Mouse (Mus musculus): ENCODE results near the gene Dst. TPM values are rescaled to one million over a fixed set of nuclear protein-coding genes. Genes with fewer than 3 reads are reported as not detected.

Gene Dst
- polyA plus RNA-seq (2015; fragmentation: Nextera tagmentation; extraction: Ambion mirVana): 22.3 and 23.5 TPM in 2 replicates

GRCm38 (mm10) chr1:33908191-33908962, at the start of gene Dst:
Gene Dst, plus strand, starts transcription at chr1:33908225.
- H3K4me2 ChIP-seq (replicated peaks): peak within 1 kb of the TSS; percentile 91
- 0 out of 2 replicates have a peak within 1 kb of the TSS, but pooled peaks have one; percentile 6 for H3K27ac ChIP-seq
- peak within 1 kb of the TSS; percentile 63 for H3K4me3 ChIP-seq
- peaks cover 52% of the 10 kb centered on the region for H3K27me3 ChIP-seq
- H3K4me1 ChIP-seq: peaks cover 11% of the 10 kb centered on the region
- WGBS: 7% methylated on average over 26 of the region's 44 CpGs
- H3K9me3 ChIP-seq: no peaks in the 10 kb centered on the region
- no peaks in the 10 kb centered on the region for H3K36me3 ChIP-seq
- peak within 1 kb of the TSS; percentile 70 for H3K9ac ChIP-seq
- no peak for ATAC-seq (ENCODE audit: low FRiP score, low read depth)

GRCm38 (mm10) chr1:33869031-33869430, 39.0 kb upstream of the Dst start:
- no peaks in the 10 kb centered on the region for H3K36me3 ChIP-seq
- WGBS: 89% methylated on average over 2 of the region's 2 CpGs
- no peak for ATAC-seq (ENCODE audit: low FRiP score, low read depth)

DNA sequence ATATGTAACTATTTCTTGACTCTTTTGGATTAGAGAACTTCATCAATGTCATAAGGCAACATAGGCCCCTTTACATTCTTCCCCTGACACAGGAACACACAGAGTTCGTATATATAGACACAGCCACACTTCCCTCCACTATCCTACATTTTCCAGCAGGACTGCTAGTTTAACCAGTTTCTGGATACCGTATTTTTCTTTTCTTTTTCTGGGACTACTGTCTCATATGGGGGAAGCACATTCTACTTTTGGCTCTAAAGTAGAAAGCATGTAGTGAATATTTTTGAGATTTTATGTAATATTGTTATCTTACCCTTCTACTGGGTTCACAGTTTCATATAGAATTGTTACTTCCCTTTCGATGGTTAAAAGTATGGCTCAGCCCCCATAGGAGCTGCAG, 38.6 kb upstream of the Dst start:
- ATAC-seq (ENCODE audit: low FRiP score, low read depth): no peak
- H3K9ac ChIP-seq: no peak overlapping the region

More at GRCm38 (mm10) chr1:33869031-33869430, 39.0 kb upstream of the Dst start:
- Histone ChIP-seq H3K27ac (no peak overlapping the region), H3K4me1 (no peaks in the 10 kb centered on the region), H3K9ac (no peak overlapping the region), H3K9me3 (no peaks in the 10 kb centered on the region), H3K4me3 (no peak overlapping the region), H3K4me2 (replicated peaks) (no peak overlapping the region), H3K27me3 (no peaks in the 10 kb centered on the region)

GRCm38 (mm10) chr1:33873561-33873960, 34.5 kb upstream of the Dst start:
- Histone ChIP-seq H3K4me1 (no peaks in the 10 kb centered on the region), H3K9me3 (no peaks in the 10 kb centered on the region), H3K4me2 (replicated peaks) (no peak overlapping the region), H3K4me3 (no peak overlapping the region), H3K27ac (no peak overlapping the region), H3K9ac (no peak overlapping the region), H3K36me3 (no peaks in the 10 kb centered on the region), H3K27me3 (no peaks in the 10 kb centered on the region)
- WGBS: 77% methylated on average over 5 of the region's 5 CpGs
- no peak for ATAC-seq (ENCODE audit: low FRiP score, low read depth)

More for the DNA sequence above, 38.6 kb upstream of the Dst start:
- no peak overlapping the region for H3K4me3 ChIP-seq
- H3K27me3 ChIP-seq: no peaks in the 10 kb centered on the region
- 88% methylated on average over 3 of the region's 3 CpGs for WGBS
- H3K27ac ChIP-seq: no peak overlapping the region
- no peaks in the 10 kb centered on the region for H3K36me3 ChIP-seq
- H3K9me3 ChIP-seq: no peaks in the 10 kb centered on the region
- H3K4me2 ChIP-seq (replicated peaks): no peak overlapping the region
- no peaks in the 10 kb centered on the region for H3K4me1 ChIP-seq

- Histone ChIP-seq H3K9ac (no peak overlapping the region), H3K27me3 (no peaks in the 10 kb centered on the region), H3K36me3 (no peaks in the 10 kb centered on the region), H3K27ac (no peak overlapping the region), H3K4me1 (no peaks in the 10 kb centered on the region), H3K4me2 (replicated peaks) (no peak overlapping the region), H3K9me3 (no peaks in the 10 kb centered on the region), H3K4me3 (no peak overlapping the region)
- ATAC-seq (ENCODE audit: low FRiP score, low read depth): no peak
- 42% methylated on average over 6 of the region's 6 CpGs for WGBS
Observed at GRCm38 (mm10) chr1:33875691-33876090, 32.3 kb upstream of the Dst start.

GRCm38 (mm10) chr1:33876416-33876815, 31.6 kb upstream of the Dst start:
- WGBS: 79% methylated on average over 3 of the region's 3 CpGs
- no peak for ATAC-seq (ENCODE audit: low FRiP score, low read depth)
- Histone ChIP-seq H3K4me1 (no peaks in the 10 kb centered on the region), H3K9ac (no peak overlapping the region), H3K4me3 (no peak overlapping the region), H3K27ac (no peak overlapping the region), H3K9me3 (no peaks in the 10 kb centered on the region), H3K4me2 (replicated peaks) (no peak overlapping the region), H3K36me3 (no peaks in the 10 kb centered on the region), H3K27me3 (no peaks in the 10 kb centered on the region)

- H3K27ac ChIP-seq: no peak overlapping the region
- no peaks in the 10 kb centered on the region for H3K4me1 ChIP-seq
- no peak overlapping the region for H3K4me2 ChIP-seq (replicated peaks)
- ATAC-seq (ENCODE audit: low FRiP score, low read depth): no peak
- H3K4me3 ChIP-seq: no peak overlapping the region
- no peaks in the 10 kb centered on the region for H3K36me3 ChIP-seq
- no peak overlapping the region for H3K9ac ChIP-seq
- 81% methylated on average over 7 of the region's 7 CpGs for WGBS
- no peaks in the 10 kb centered on the region for H3K9me3 ChIP-seq
- H3K27me3 ChIP-seq: no peaks in the 10 kb centered on the region
Observed at GRCm38 (mm10) chr1:33878170-33878569, 29.9 kb upstream of the Dst start.

- Histone ChIP-seq H3K4me1 (0 out of 2 replicates have a peak, but pooled peaks cover 4% of the 10 kb centered on the region), H3K9me3 (no peaks in the 10 kb centered on the region), H3K4me2 (replicated peaks) (peak overlapping the region; percentile 56), H3K4me3 (peak overlapping the region; percentile 28), H3K27ac (no peak overlapping the region), H3K27me3 (no peaks in the 10 kb centered on the region), H3K36me3 (no peaks in the 10 kb centered on the region), H3K9ac (no peak overlapping the region)
- 14% methylated on average over 18 of the region's 18 CpGs for WGBS
- no peak for ATAC-seq (ENCODE audit: low FRiP score, low read depth)
Observed at GRCm38 (mm10) chr1:33883102-33883839, 24.8 kb upstream of the Dst start.

- no peaks in the 10 kb centered on the region for H3K4me1 ChIP-seq
- no peak overlapping the region for H3K4me3 ChIP-seq
- ATAC-seq (ENCODE audit: low FRiP score, low read depth): no peak
- WGBS: 68% methylated on average over 10 of the region's 10 CpGs
- H3K9me3 ChIP-seq: no peaks in the 10 kb centered on the region
- no peak overlapping the region for H3K9ac ChIP-seq
- no peaks in the 10 kb centered on the region for H3K27me3 ChIP-seq
- H3K27ac ChIP-seq: no peak overlapping the region
- H3K4me2 ChIP-seq (replicated peaks): no peak overlapping the region
- no peaks in the 10 kb centered on the region for H3K36me3 ChIP-seq
Observed at GRCm38 (mm10) chr1:33892784-33893183, 15.2 kb upstream of the Dst start.

GRCm38 (mm10) chr1:33896116-33896515, 11.9 kb upstream of the Dst start:
- no peaks in the 10 kb centered on the region for H3K9me3 ChIP-seq
- H3K4me2 ChIP-seq (replicated peaks): no peak overlapping the region
- H3K4me3 ChIP-seq: no peak overlapping the region
- whole genome bisulfite sequencing: 77% methylated on average over 6 of the region's 6 CpGs
- H3K36me3 ChIP-seq: no peaks in the 10 kb centered on the region
- no peak overlapping the region for H3K27ac ChIP-seq
- no peak overlapping the region for H3K9ac ChIP-seq
- no peak for ATAC-seq (ENCODE audit: low FRiP score, low read depth)
- H3K27me3 ChIP-seq: no peaks in the 10 kb centered on the region
- H3K4me1 ChIP-seq: no peaks in the 10 kb centered on the region

GRCm38 (mm10) chr1:33896666-33897065, 11.4 kb upstream of the Dst start:
- ATAC-seq (ENCODE audit: low FRiP score, low read depth): no peak
- H3K27ac ChIP-seq: no peak overlapping the region
- H3K4me1 ChIP-seq: no peaks in the 10 kb centered on the region
- no peak overlapping the region for H3K4me3 ChIP-seq
- H3K9me3 ChIP-seq: no peaks in the 10 kb centered on the region
- H3K4me2 ChIP-seq (replicated peaks): no peak overlapping the region
- H3K9ac ChIP-seq: no peak overlapping the region
- H3K27me3 ChIP-seq: no peaks in the 10 kb centered on the region
- WGBS: 82% methylated on average over 4 of the region's 4 CpGs
- no peaks in the 10 kb centered on the region for H3K36me3 ChIP-seq

DNA sequence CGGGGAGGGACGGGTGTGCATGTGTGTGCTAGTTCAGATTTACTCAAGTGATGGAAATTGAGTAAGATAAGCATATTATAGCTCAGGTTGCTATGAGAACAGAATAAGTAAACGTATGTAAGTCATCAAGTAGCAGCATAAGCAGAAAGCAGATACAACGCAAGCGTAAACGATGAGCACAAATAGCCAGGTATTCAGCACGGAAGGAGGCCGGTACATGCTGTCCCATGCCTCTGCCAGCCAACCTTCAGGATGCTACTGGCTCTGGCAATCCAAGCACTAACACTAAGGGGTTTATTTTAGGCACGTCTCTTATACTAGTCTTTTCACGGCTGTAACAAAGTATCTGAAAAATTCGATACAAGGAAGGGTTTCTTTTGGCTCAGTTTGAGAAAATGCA, 10.6 kb upstream of the Dst start:
- Histone ChIP-seq H3K27me3 (no peaks in the 10 kb centered on the region), H3K9ac (no peak overlapping the region), H3K4me3 (no peak overlapping the region), H3K27ac (no peak overlapping the region), H3K9me3 (no peaks in the 10 kb centered on the region), H3K4me1 (no peaks in the 10 kb centered on the region), H3K4me2 (replicated peaks) (no peak overlapping the region), H3K36me3 (no peaks in the 10 kb centered on the region)
- 89% methylated on average over 11 of the region's 11 CpGs for WGBS
- ATAC-seq (ENCODE audit: low FRiP score, low read depth): no peak

Measured in limb, embryonic 13.5 days (tissue).